Mouse (Mus musculus): Measurements from ENCODE around the gene Ano10.

DNA sequence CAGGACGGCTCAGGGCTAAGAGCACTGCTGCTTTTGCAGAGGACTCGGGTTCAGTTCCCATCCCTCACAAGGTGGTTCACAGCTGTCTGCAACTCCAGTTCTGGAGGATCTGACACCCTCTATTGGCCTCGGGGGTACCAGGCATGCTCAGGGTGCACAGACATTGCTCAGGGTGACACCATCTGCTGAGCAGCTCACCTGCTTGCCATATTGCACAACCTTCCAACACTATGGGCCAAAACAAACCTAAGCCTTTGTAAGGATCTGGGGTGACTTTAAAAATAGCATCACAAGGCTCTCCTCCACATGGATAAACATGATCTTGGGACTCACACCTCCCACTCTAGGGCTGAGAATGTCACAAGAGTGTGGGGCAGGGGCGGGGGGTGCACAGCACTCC lies 26.4 kb upstream of the Ano10 start:
- TF ChIP-seq GATA1 (IDR thresholded peaks at IDR 0.05; ENCODE audit: borderline replicate concordance, low read length) (no peak), FLI1 (IDR thresholded peaks at IDR 0.05; ENCODE audit: low read length) (no peak)

Data from megakaryocyte, embryonic 14.5 days (primary cell).